Mouse (Mus musculus) MEL (cell line): ENCODE measurements around the gene Gm16181. TPM values are rescaled to one million over a fixed set of nuclear protein-coding genes. Genes with fewer than 3 reads are reported as not detected.

Experiments
- DNase-seq: peaks from one replicate; pipeline ENCODE4 v3.0.0; 2011; ENCODE audit warnings: low read depth, low spot score
- H3K27ac ChIP-seq: 2 replicates; pipeline ENCODE4 v1.5.1; 2012; ENCODE audit warnings: low read depth, mild to moderate bottlenecking, control low read depth, low read length, moderate library complexity; ENCODE audit not compliant: control insufficient read depth
- H3K27me3 ChIP-seq, 2 experiments: fragments of 150-350 bp in 1 of 2; sonication (generic) in 1 of 2; 2 replicates each; pipeline ENCODE4 v1.6.1; 2012; ENCODE audit warnings: low read length in 2 of 2, mild to moderate bottlenecking in 2 of 2, improper control_type of control experiment in 1 of 2, moderate library complexity in 1 of 2; ENCODE audit not compliant: insufficient read depth in 2 of 2, control insufficient read depth in 1 of 2
- H3K36me3 ChIP-seq, 2 experiments: 2 replicates each; pipeline ENCODE4 v1.6.1; 2012 to 2014; ENCODE audit warnings: low read length in 2 of 2, improper control_type of control experiment in 1 of 2, inconsistent platforms in 1 of 2, mild to moderate bottlenecking in 1 of 2; ENCODE audit not compliant: insufficient read depth in 2 of 2, control insufficient read depth in 1 of 2
- H3K4me1 ChIP-seq, 2 experiments: fragments of 150-350 bp in 1 of 2; sonication (generic) in 1 of 2; 2 replicates each; pipeline ENCODE4 v1.6.1; 2012; ENCODE audit warnings: low read length in 2 of 2, improper control_type of control experiment in 1 of 2, mild to moderate bottlenecking in 1 of 2; ENCODE audit not compliant: insufficient read depth in 2 of 2, control insufficient read depth in 1 of 2
- H3K4me3 ChIP-seq, 2 experiments: fragments of 150-350 bp in 1 of 2; sonication (generic) in 1 of 2; 2 replicates each; pipeline ENCODE4 v1.5.1; 2012; ENCODE audit warnings: low read depth in 2 of 2, low read length in 2 of 2, mild to moderate bottlenecking in 2 of 2, moderate library complexity in 2 of 2, control low read depth in 1 of 2, improper control_type of control experiment in 1 of 2; ENCODE audit not compliant: control insufficient read depth in 1 of 2, insufficient read depth in 1 of 2
- H3K79me2 ChIP-seq: 2 replicates; pipeline ENCODE4 v1.6.1; 2012; ENCODE audit warnings: mild to moderate bottlenecking, low read length, moderate library complexity; ENCODE audit not compliant: control insufficient read depth, poor library complexity, insufficient read depth
- H3K9ac ChIP-seq: 2 replicates; pipeline ENCODE4 v1.6.1; 2012; ENCODE audit warnings: low read depth, mild to moderate bottlenecking, control low read depth, low read length, moderate library complexity; ENCODE audit not compliant: control insufficient read depth, poor library complexity, severe bottlenecking
- H3K9me3 ChIP-seq: fragments of 150-350 bp; sonication (generic); replicated peaks from 2 replicates; pipeline ENCODE4 v1.6.1; 2012; ENCODE audit warnings: mild to moderate bottlenecking, low read length, improper control_type of control experiment, moderate library complexity; ENCODE audit not compliant: insufficient read depth
- BHLHE40 ChIP-seq: IDR thresholded peaks from 2 replicates; pipeline ENCODE4 v1.6.1; 2012; ENCODE audit warnings: low read depth, mild to moderate bottlenecking, inconsistent platforms, low read length, improper control_type of control experiment, borderline replicate concordance
- CHD1 ChIP-seq: IDR thresholded peaks from 2 replicates; pipeline ENCODE4 v1.6.1; 2012; ENCODE audit warnings: low read depth, mild to moderate bottlenecking, inconsistent platforms, low read length, improper control_type of control experiment
- ELF1 ChIP-seq: IDR thresholded peaks from 2 replicates; pipeline ENCODE4 v1.6.1; 2014; ENCODE audit warnings: low read depth, mild to moderate bottlenecking, inconsistent platforms, low read length, improper control_type of control experiment, moderate library complexity
- ETS1 ChIP-seq: IDR thresholded peaks from 2 replicates; pipeline ENCODE4 v1.6.1; 2012; ENCODE audit warnings: low read depth, mild to moderate bottlenecking, inconsistent platforms, low read length, improper control_type of control experiment, moderate library complexity
- GABPA ChIP-seq: IDR thresholded peaks from 2 replicates; pipeline ENCODE4 v1.6.1; 2012; ENCODE audit warnings: low read depth, mild to moderate bottlenecking, inconsistent platforms, low read length, improper control_type of control experiment, moderate library complexity
- GATA1 ChIP-seq: IDR thresholded peaks from 2 replicates; pipeline ENCODE4 v1.6.1; 2011; ENCODE audit warnings: low read depth, low read length, improper control_type of control experiment
- KAT2A ChIP-seq: conservative IDR thresholded peaks from 2 replicates; pipeline ENCODE4 v1.6.1; 2012; ENCODE audit warnings: low read depth, low read length, improper control_type of control experiment, inconsistent platforms
- MAFK ChIP-seq: IDR thresholded peaks from 2 replicates; pipeline ENCODE4 v1.6.1; 2011; ENCODE audit warnings: low read depth, mild to moderate bottlenecking, low read length, improper control_type of control experiment, borderline replicate concordance
- MAX ChIP-seq: IDR thresholded peaks from 2 replicates; pipeline ENCODE4 v1.6.1; 2011; ENCODE audit warnings: low read length, improper control_type of control experiment
- MAZ ChIP-seq: IDR thresholded peaks from 2 replicates; pipeline ENCODE4 v1.6.1; 2012; ENCODE audit warnings: low read depth, mild to moderate bottlenecking, inconsistent platforms, low read length, improper control_type of control experiment
- MEF2A ChIP-seq: IDR thresholded peaks from 2 replicates; pipeline ENCODE4 v1.6.1; 2014; ENCODE audit warnings: low read depth, mild to moderate bottlenecking, inconsistent platforms, low read length, improper control_type of control experiment; ENCODE audit not compliant: poor library complexity, insufficient replicate concordance, severe bottlenecking; ENCODE audit errors: extremely low read depth
- MXI1 ChIP-seq: IDR thresholded peaks from 2 replicates; pipeline ENCODE4 v1.6.1; 2011; ENCODE audit warnings: mild to moderate bottlenecking, low read depth, low read length, improper control_type of control experiment
- MYB ChIP-seq: IDR thresholded peaks from 2 replicates; pipeline ENCODE4 v1.6.1; 2011; ENCODE audit warnings: mild to moderate bottlenecking, low read depth, low read length, improper control_type of control experiment
- MYC ChIP-seq: IDR thresholded peaks from 2 replicates; pipeline ENCODE4 v1.6.1; 2011; ENCODE audit warnings: low read depth, mild to moderate bottlenecking, low read length, improper control_type of control experiment, moderate library complexity
- NELFE ChIP-seq: IDR thresholded peaks from 2 replicates; pipeline ENCODE4 v1.6.1; 2011; ENCODE audit warnings: low read depth, low read length, improper control_type of control experiment
- POLR2A ChIP-seq, 2 experiments: IDR thresholded peaks; 2 replicates each; pipeline ENCODE4 v1.6.1; 2011 to 2012; ENCODE audit warnings: low read length in 2 of 2, mild to moderate bottlenecking in 2 of 2, control low read depth in 1 of 2, improper control_type of control experiment in 1 of 2, low read depth in 1 of 2, moderate library complexity in 1 of 2; ENCODE audit not compliant: control insufficient read depth in 1 of 2, insufficient read depth in 1 of 2, poor library complexity in 1 of 2
- POLR2AphosphoS5 ChIP-seq: IDR thresholded peaks from 2 replicates; pipeline ENCODE4 v1.6.1; 2012; ENCODE audit warnings: low read depth, borderline replicate concordance, mild to moderate bottlenecking, inconsistent platforms, low read length, moderate library complexity, mixed read lengths
- RAD21 ChIP-seq: IDR thresholded peaks from 2 replicates; pipeline ENCODE4 v1.6.1; 2011; ENCODE audit warnings: mild to moderate bottlenecking, low read depth, low read length, improper control_type of control experiment
- RCOR1 ChIP-seq: IDR thresholded peaks from 2 replicates; pipeline ENCODE4 v1.6.1; 2012; ENCODE audit warnings: low read depth, mild to moderate bottlenecking, inconsistent platforms, low read length, improper control_type of control experiment
- SIN3A ChIP-seq: IDR thresholded peaks from 2 replicates; pipeline ENCODE4 v1.6.1; 2012; ENCODE audit warnings: low read length, improper control_type of control experiment, inconsistent platforms
- SMC3 ChIP-seq: IDR thresholded peaks from 2 replicates; pipeline ENCODE4 v1.6.1; 2011; ENCODE audit warnings: low read depth, low read length, improper control_type of control experiment
- TAL1 ChIP-seq: IDR thresholded peaks from 2 replicates; pipeline ENCODE4 v1.6.1; 2012; ENCODE audit warnings: mild to moderate bottlenecking, inconsistent platforms, low read length, moderate library complexity, mixed read lengths
- TBP ChIP-seq: IDR thresholded peaks from 2 replicates; pipeline ENCODE4 v1.8.0; 2011; ENCODE audit warnings: low read depth, low read length, improper control_type of control experiment
- TCF12 ChIP-seq: IDR thresholded peaks from 2 replicates; pipeline ENCODE4 v1.6.1; 2014; ENCODE audit warnings: low read depth, mild to moderate bottlenecking, inconsistent platforms, low read length, improper control_type of control experiment, moderate library complexity
- UBTF ChIP-seq: IDR thresholded peaks from 2 replicates; pipeline ENCODE4 v1.6.1; 2012; ENCODE audit warnings: low read depth, mild to moderate bottlenecking, inconsistent platforms, low read length, improper control_type of control experiment, moderate library complexity, borderline replicate concordance; ENCODE audit not compliant: insufficient read depth
- ZC3H11A ChIP-seq: IDR thresholded peaks from 2 replicates; pipeline ENCODE4 v1.6.1; 2012; ENCODE audit warnings: low read depth, mild to moderate bottlenecking, inconsistent platforms, low read length, improper control_type of control experiment
- ZKSCAN1 ChIP-seq: IDR thresholded peaks from 2 replicates; pipeline ENCODE4 v1.6.1; 2012; ENCODE audit warnings: low read depth, mild to moderate bottlenecking, inconsistent platforms, low read length, improper control_type of control experiment, moderate library complexity
- polyA plus RNA-seq, 2 experiments: library from polyadenylated mRNA; stranded (reverse) in 1 of 2; unstranded in 1 of 2; fragments of >175 nt in 1 of 2; fragments of >200 nt in 1 of 2; gene quantifications; 2 replicates each; pipeline versions ENCODE4 v1.2.1 to v1.2.4; 2012; ENCODE audit warnings: low replicate concordance in 2 of 2, low read depth in 1 of 2; ENCODE audit not compliant: insufficient read length in 2 of 2, insufficient read depth in 1 of 2, missing spikeins in 1 of 2
- total RNA-seq: library from RNA; depleted of rRNA; stranded (reverse); fragments of 300-350 nt; gene quantifications from 2 replicates; pipeline ENCODE4 v1.2.3, GENCODE M21; 2012

Gm16181 gene
- total and polyA plus RNA-seq, 3 experiments: 0.58 TPM; not detected in 2

GRCm38 (mm10) chr17:35180093-35180492, 40.5 kb upstream of the Gm16181 start:
- no peaks in the 10 kb centered on the region for H3K79me2 ChIP-seq
- H3K36me3 ChIP-seq: peaks cover 0 to 5% of the 10 kb centered on the region in 2 experiments; a peak in 2 of 4 replicates
- H3K4me1 ChIP-seq: peaks cover 0 to 3% of the 10 kb centered on the region in 2 experiments; a peak in 2 of 4 replicates
- no peak overlapping the region for H3K27ac ChIP-seq
- no peak overlapping the region for H3K4me3 ChIP-seq
- no peaks in the 10 kb centered on the region for H3K27me3 ChIP-seq
- DNase-seq: no peak
- no peaks in the 10 kb centered on the region for H3K9me3 ChIP-seq
- H3K9ac ChIP-seq: no peak overlapping the region
- TF ChIP-seq MXI1 (no peak), ELF1 (no peak), TBP (no peak), SIN3A (no peak), MYC (no peak), TAL1 (no peak), ZC3H11A (no peak), GABPA (no peak), POLR2AphosphoS5 (no peak)

- DNase-seq: peak; percentile 95
- Histone ChIP-seq H3K4me1 (peaks cover 15 to 43% of the 10 kb centered on the region in 2 experiments), H3K27ac (peak overlapping the region; percentile 93), H3K9me3 (no peaks in the 10 kb centered on the region), H3K4me3 (peak overlapping the region; percentile 79 to 86), H3K9ac (peak overlapping the region; percentile 79), H3K79me2 (no peaks in the 10 kb centered on the region), H3K27me3 (no peaks in the 10 kb centered on the region), H3K36me3 (peaks cover 0 to 33% of the 10 kb centered on the region in 2 experiments; a peak in 2 of 4 replicates)
- TF ChIP-seq MAZ (no peak), NELFE (peak; percentile 47; the same call in 1 of the 2 replicates), POLR2AphosphoS5 (no peak), KAT2A (no peak), ZC3H11A (no peak), RAD21 (no peak), RCOR1 (no peak), UBTF (no peak), GATA1 (0 out of 2 replicates have a peak, but pooled peaks have one; percentile 2), TAL1 (peak; percentile 24; the same call in 1 of the 2 replicates), MEF2A (no peak), CHD1 (no peak), ETS1 (peak; percentile 61; the same call in 1 of the 2 replicates), TCF12 (0 out of 2 replicates have a peak, but pooled peaks have one; percentile 37), ZKSCAN1 (no peak), MXI1 (peak; percentile 64; the same call in 1 of the 2 replicates), MAFK (0 out of 2 replicates have a peak, but pooled peaks have one; percentile 37), BHLHE40 (peak; percentile 75; the same call in 1 of the 2 replicates), POLR2A (IDR thresholded peaks at IDR 0.05; ENCODE audit: control insufficient read depth in 1 of 2, insufficient read depth in 1 of 2, low read depth in 1 of 2, low read length in 2 of 2, poor library complexity in 1 of 2) (peak in 1 of 2 experiments; percentile 65; a peak in 1 of 4 replicates), MAX (peak; percentile 73; the same call in 1 of the 2 replicates), MYC (peak; percentile 88), SMC3 (0 out of 2 replicates have a peak, but pooled peaks have one; percentile 12), MYB (peak; percentile 67; the same call in 1 of the 2 replicates)
Measured at GRCm38 (mm10) chr17:35185639-35186611, 34.7 kb upstream of the Gm16181 start.
